Mouse (Mus musculus) C2C12 (cell line): ENCODE data around the gene Tuba1a.

Experiments
- CEBPB ChIP-seq: IDR thresholded peaks from one replicate; pipeline ENCODE4 v1.6.1; 2011; ENCODE audit warnings: low read depth, mild to moderate bottlenecking, control low read depth, moderate library complexity
- CTCF ChIP-seq: IDR thresholded peaks from one replicate; pipeline ENCODE4 v1.5.1; 2011; ENCODE audit not compliant: control insufficient read depth, insufficient read depth, insufficient read length
- FOSL1 ChIP-seq: IDR thresholded peaks from one replicate; pipeline ENCODE4 v1.8.0; 2011; ENCODE audit warnings: mild to moderate bottlenecking, low read length; ENCODE audit not compliant: poor library complexity, insufficient read depth, severe bottlenecking
- MAX ChIP-seq: IDR thresholded peaks from one replicate; pipeline ENCODE4 v1.6.1; 2011; ENCODE audit warnings: mild to moderate bottlenecking, control low read depth
- MYOD1 ChIP-seq: IDR thresholded peaks from one replicate; pipeline ENCODE4 v1.6.1; 2011; ENCODE audit warnings: low read depth; ENCODE audit not compliant: control insufficient read depth, insufficient read length
- MYOG ChIP-seq: IDR thresholded peaks from one replicate; pipeline ENCODE4 v1.6.1; 2011; ENCODE audit not compliant: control insufficient read depth, insufficient read length; ENCODE audit errors: extremely low read depth
- USF1 ChIP-seq: IDR thresholded peaks from one replicate; pipeline ENCODE4 v1.6.1; 2011; ENCODE audit warnings: low read depth, mild to moderate bottlenecking, control low read depth, moderate library complexity

GRCm38 (mm10) chr15:98916016-98916415 is 37.5 kb downstream of the Tuba1a start:
- TF ChIP-seq CTCF (no peak), MYOG (no peak), USF1 (no peak), MAX (no peak), MYOD1 (no peak), FOSL1 (no peak), CEBPB (no peak)
